8 mouse cellular contexts compared by ENCODE assay signal in the genomic region with DNA sequence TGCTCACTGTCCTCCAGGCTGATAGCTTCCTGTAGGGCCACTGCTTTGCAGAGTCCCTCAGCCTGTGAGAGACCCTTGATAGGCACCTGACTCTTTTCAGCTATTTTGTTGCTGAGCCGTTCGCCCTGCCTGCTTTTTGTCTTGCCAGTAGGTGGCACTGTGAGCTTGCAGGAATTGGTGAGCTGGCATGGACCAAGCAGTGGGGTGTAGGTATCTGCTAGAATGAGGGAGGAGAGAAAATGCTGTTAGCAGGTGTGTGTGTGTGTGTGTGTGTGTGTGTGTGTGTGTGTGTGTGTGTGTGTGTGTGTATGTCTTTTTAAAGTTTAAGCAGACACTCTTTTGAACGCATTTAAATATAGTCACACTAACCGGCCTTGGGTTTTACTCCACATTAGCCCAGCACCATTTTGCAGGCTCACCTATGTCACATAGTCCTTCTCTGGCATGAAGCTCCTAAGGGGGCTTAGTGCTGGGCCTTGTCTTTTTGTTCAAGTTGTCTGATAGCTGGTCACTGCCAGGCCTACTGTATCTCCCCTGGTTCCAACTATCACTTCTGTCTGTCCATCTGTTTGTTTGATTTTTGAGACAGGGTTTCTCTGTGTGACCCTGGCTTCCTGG. TPM values are rescaled to one million over a fixed set of nuclear protein-coding genes. Genes with fewer than 3 reads are reported as not detected.
DNase-seq lines count a peak whose midpoint lies in the region; ATAC-seq lines count a peak whose summit lies in the region.

No protein-coding gene starts in this region.

- no peaks in the 10 kb centered on the region for H3K4me1 ChIP-seq in kidney, embryonic 14.5 days (ENCODE audit: control insufficient read depth, insufficient read depth, low read length)
- H3K4me1 ChIP-seq in limb, embryonic 13.5 days = no peaks in the 10 kb centered on the region; the same call in 1 of the 2 replicates

- H3K27ac ChIP-seq in kidney, embryonic 14.5 days (ENCODE audit: low read depth, low read length) = no peak overlapping the region
- H3K27ac ChIP-seq in limb, embryonic 13.5 days = no peak overlapping the region

- 40% methylated on average over 4 of the region's 4 CpGs for WGBS in kidney, embryonic 14.5 days
- WGBS in limb, embryonic 13.5 days = 26% methylated on average over 4 of the region's 4 CpGs

- no peak overlapping the region for H3K4me2 ChIP-seq in kidney, embryonic 14.5 days (replicated peaks; ENCODE audit: low read depth, low read length)
- H3K4me2 ChIP-seq in limb, embryonic 13.5 days (replicated peaks) = no peak overlapping the region

- no peak overlapping the region for H3K9ac ChIP-seq in kidney, embryonic 14.5 days (ENCODE audit: low read depth, low read length)
- H3K9ac ChIP-seq in limb, embryonic 13.5 days = no peak overlapping the region

- 0 out of 2 replicates have a peak, but pooled peaks cover 3% of the 10 kb centered on the region for H3K27me3 ChIP-seq in kidney, embryonic 14.5 days (ENCODE audit: control insufficient read depth, insufficient read depth, low read length)
- H3K27me3 ChIP-seq in limb, embryonic 13.5 days = peaks cover 31% of the 10 kb centered on the region
- no peaks in the 10 kb centered on the region for H3K27me3 ChIP-seq in splenic B cell, adult 2 months (ENCODE audit: control insufficient read depth, insufficient read depth, low read length, poor library complexity, severe bottlenecking)

- H3K9me3 ChIP-seq in kidney, embryonic 14.5 days (ENCODE audit: control insufficient read depth, low read length) = no peaks in the 10 kb centered on the region
- H3K9me3 ChIP-seq in limb, embryonic 13.5 days = no peaks in the 10 kb centered on the region

- peak; percentile 86 for DNase-seq in 3T3-L1 (ENCODE audit: low read depth, low spot score)
- peak; percentile 79 to 92 for DNase-seq in adrenal gland, adult (ENCODE audit: inconsistent age in 2 of 2, low spot score in 1 of 2)
- DNase-seq in embryo, embryonic 10 days (ENCODE audit: low spot score) = peak; percentile 83
- peak; percentile 52 to 66 for DNase-seq in gastrocnemius, postnatal 36 days
- peak; percentile 79 for DNase-seq in neural tube, embryonic 10.5 days (ENCODE audit: extremely low spot score, low spot score)
- DNase-seq in splenic B cell, adult 2 months (ENCODE audit: low read depth, low spot score) = peak; percentile 92

- ATAC-seq in kidney, embryonic 14.5 days (ENCODE audit: low FRiP score, low TSS enrichment) = peak; percentile 62
- peak; percentile 73 for ATAC-seq in limb, embryonic 13.5 days (ENCODE audit: low FRiP score, low read depth)

- intact Hi-C loops in gastrocnemius, postnatal 36 days (cut with DNase I) = no loop called here

- no peaks in the 10 kb centered on the region for H3K36me3 ChIP-seq in kidney, embryonic 14.5 days (ENCODE audit: control insufficient read depth, insufficient read depth, low read length)
- H3K36me3 ChIP-seq in limb, embryonic 13.5 days = no peaks in the 10 kb centered on the region
- H3K36me3 ChIP-seq in splenic B cell, adult 2 months (ENCODE audit: control insufficient read depth, insufficient read depth, low read length, poor library complexity, severe bottlenecking) = no peaks in the 10 kb centered on the region

- H3K4me3 ChIP-seq in kidney, embryonic 14.5 days (ENCODE audit: low read length) = no peak overlapping the region
- H3K4me3 ChIP-seq in limb, embryonic 13.5 days = no peak overlapping the region

RNA-seq across cellular contexts. Expression of gene Gm32742, which starts 3.4 kb away (rescaled TPM):
- not detected for total RNA-seq in gastrocnemius, postnatal 36 days (2021)
- 0.04 TPM in 1 of 2 replicates, not detected in the other for polyA plus RNA-seq in kidney, embryonic 14.5 days (2014; fragmentation: Nextera tagmentation; extraction: Ambion mirVana)
- polyA plus RNA-seq in limb, embryonic 13.5 days (2015; fragmentation: Nextera tagmentation; extraction: Ambion mirVana) = not detected in 2 replicates

RNA-seq across cellular contexts. Expression of gene Pou2af1, which starts 51.6 kb away (rescaled TPM):
- total RNA-seq in gastrocnemius, postnatal 36 days (2021) = under 1 TPM in 1 of 2 experiments, not detected in 1; 0.18 TPM
- polyA plus RNA-seq in kidney, embryonic 14.5 days (2014; fragmentation: Nextera tagmentation; extraction: Ambion mirVana) = not detected in 2 replicates
- not detected in 2 replicates for polyA plus RNA-seq in limb, embryonic 13.5 days (2015; fragmentation: Nextera tagmentation; extraction: Ambion mirVana)
